Mouse (Mus musculus) bone marrow, adult 2 months (tissue): ENCODE data around the gene Cacna1c.

Source experiments
- CTCF ChIP-seq: fragments of 200-500 bp; IDR thresholded peaks from 2 replicates; pipeline ENCODE4 v1.5.1; 2011; ENCODE audit warnings: low read length, control low read depth; ENCODE audit not compliant: control insufficient read depth, insufficient read depth
- POLR2A ChIP-seq: fragments of 200-500 bp; IDR thresholded peaks from 2 replicates; pipeline ENCODE4 v1.6.1; 2011; ENCODE audit warnings: low read depth, mild to moderate bottlenecking, control low read depth, low read length, borderline replicate concordance; ENCODE audit not compliant: control insufficient read depth

GRCm38 (mm10) chr6:119039815-119040214, 156.4 kb downstream of the Cacna1c start:
- no peak for TF ChIP-seq CTCF
- no peak for TF ChIP-seq POLR2A
